Mouse (Mus musculus) G1E-ER4 (cell line): ENCODE data around the gene Ifrd2. TPM values are rescaled to one million over a fixed set of nuclear protein-coding genes. Genes with fewer than 3 reads are reported as not detected.

ENCODE experiments used
- GATA1 ChIP-seq: IDR thresholded peaks from one replicate; pipeline ENCODE4 v1.8.0; 2012; ENCODE audit warnings: low read length, inconsistent platforms
- polyA plus RNA-seq: library from polyadenylated mRNA; stranded (reverse); fragments of >175 nt; gene quantifications from 2 replicates; pipeline ENCODE4 v1.2.3, GENCODE M21; 2012

Ifrd2 gene
- polyA plus RNA-seq, 1 experiment = 135 TPM

DNA sequence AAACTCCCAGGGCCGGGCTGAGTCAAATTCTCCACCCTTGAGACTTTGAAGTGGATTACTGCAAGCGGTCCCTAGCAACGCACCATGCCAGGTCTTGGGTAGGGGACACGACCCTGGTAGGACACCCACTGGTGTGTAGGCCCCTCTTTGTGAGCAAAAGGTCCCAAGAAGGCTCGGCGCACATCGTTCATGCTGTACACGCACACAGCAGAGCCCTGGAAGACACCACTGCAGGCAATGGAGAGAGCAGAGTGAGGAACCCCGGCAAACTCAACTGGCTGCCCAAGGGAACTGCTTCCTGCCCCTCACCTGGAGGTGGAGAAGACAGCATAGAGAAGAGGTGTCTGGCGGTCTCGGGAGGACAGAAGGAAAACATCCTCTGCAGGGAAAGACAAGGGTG lies 13.8 kb downstream of the Ifrd2 start:
- no peak for TF ChIP-seq GATA1

GRCm38 (mm10) chr9:107602068-107602648 lies 14.7 kb downstream of the Ifrd2 start:
- no peak for TF ChIP-seq GATA1

- TF ChIP-seq GATA1 = no peak
These were observed 15.8 kb downstream of the Ifrd2 start for GRCm38 (mm10) chr9:107603251-107603650.

DNA sequence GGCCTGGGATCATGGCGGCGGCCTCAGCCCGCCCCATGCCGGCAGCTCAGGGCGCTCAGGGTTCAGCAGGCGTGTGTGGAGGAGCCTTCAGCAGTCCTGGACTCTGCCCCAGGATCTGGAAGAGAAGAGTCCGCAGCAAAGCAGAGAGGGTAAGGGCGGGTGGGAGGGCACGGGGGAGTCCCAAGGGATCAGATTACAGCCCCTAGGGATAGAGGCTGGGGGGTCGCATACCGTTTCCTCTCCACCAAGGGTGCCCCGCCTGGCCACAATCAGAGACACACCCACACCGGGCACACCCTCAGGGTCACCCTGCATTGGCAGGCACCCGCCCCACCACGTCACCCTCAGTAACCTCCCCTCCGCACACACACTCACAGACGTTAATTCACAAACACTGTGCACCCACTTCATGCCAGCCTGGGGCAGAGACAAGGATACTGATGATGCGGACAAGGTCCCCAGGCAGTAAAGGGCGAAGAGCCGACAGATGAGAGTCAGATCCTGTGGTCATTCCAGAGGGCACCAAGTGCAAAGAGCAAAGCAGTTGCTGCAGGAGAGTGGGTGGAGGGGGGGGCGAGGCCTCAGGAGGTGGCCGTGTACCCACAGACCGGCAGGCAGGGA lies 17.7 kb downstream of the Ifrd2 start:
- no peak for TF ChIP-seq GATA1

DNA sequence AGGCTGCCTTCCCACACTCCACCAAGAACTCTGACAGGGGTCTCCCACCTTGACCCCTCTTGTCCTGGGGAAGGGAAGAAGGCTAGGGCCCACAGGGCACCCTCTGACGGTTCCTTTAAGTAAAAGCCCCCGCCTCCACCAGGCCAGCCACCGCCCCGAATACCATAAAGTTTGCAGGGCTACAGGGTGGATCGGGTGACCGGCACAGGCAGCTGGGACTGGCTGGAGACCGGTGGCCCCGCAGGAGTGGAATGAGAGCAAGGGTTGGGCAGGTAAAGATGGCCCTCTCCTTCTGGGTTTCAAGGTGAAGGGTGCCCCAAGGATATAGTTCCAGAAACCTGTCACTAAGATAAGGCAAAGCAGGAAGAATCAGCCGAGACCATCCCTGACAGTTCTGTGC lies 19.1 kb downstream of the Ifrd2 start:
- TF ChIP-seq GATA1 = no peak

- no peak for TF ChIP-seq GATA1
These were observed 19.6 kb downstream of the Ifrd2 start for GRCm38 (mm10) chr9:107607036-107607435.

- no peak for TF ChIP-seq GATA1
These were observed 20.3 kb downstream of the Ifrd2 start for GRCm38 (mm10) chr9:107607653-107608245.

- TF ChIP-seq GATA1 = no peak
These were observed 21.4 kb downstream of the Ifrd2 start, which contains the start of gene Sema3b for GRCm38 (mm10) chr9:107608741-107609432. Gene Sema3b (minus strand): TSS chr9:107609229.

GRCm38 (mm10) chr9:107609433-107609830 lies 22.0 kb downstream of the Ifrd2 start:
- TF ChIP-seq GATA1 = no peak

- TF ChIP-seq GATA1 = no peak
These were observed 24.2 kb downstream of the Ifrd2 start for GRCm38 (mm10) chr9:107611456-107612190.

- TF ChIP-seq GATA1 = no peak
These were observed 24.9 kb downstream of the Ifrd2 start for GRCm38 (mm10) chr9:107612191-107612944.

DNA sequence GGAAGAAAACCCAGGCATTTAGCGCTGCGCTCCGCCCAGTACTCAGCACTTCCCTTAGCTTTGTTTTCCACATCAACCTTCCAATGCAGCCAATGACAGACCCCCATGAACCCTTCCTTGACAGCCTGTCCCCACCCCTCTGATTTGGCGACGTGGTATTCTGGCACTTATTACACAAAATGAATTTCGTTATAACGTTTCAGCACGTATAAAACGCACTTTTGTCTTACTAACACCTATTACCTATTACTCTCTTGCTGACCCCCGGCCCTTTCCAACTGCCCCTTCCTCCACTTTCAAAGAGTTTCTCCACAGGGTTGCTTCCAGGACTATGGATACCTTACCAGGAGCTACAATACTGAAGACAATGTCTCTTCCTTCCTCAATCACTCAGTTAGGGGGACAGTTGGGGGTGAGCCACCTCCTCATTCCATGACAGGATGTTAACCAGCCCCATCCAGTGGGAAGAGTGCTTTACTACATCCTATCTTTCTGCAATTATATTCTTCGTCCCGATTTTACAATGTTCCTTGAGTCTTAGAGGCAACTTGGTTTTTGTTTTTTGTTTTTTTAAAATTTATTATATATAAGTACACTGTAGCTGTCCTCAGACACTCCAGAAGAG lies 25.6 kb downstream of the Ifrd2 start:
- TF ChIP-seq GATA1 = no peak

DNA sequence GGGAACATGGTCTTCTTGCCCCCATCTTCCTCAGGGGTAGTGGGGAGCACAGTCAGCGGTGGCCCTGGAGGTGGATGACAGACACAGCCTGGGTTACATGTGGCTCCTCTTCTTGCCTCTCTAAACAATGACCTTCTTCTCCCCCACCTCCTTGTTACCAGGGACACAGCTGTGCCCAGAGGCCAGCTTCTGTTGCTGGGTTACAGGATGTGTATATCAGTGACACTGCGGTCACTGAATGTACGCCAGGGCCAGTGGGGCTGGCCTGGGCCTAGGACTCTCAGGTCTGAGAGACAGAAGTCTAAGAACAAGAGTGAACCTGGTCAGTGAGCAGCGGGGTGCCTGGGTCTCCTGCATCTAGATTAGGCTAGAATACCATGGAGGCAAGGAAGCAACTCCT lies 27.6 kb downstream of the Ifrd2 start:
- TF ChIP-seq GATA1 = no peak

DNA sequence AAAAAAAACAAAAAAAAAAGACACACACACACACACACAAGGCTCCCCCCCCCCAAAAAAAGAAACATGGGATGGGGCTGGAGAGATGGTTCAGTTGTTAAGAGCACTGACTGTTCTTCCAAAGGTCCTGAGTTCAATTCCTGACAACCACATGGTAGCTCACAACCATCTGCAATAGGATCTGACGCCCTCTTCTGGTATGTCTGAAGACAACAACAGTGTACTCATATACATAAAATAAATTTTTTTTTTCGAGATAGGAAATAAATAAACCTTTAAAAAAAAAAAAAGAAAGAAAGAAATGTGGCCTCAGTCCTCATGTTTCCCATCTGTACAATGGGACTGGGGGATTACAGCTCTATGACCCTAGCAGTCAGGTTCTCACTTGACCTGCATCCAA lies 30.0 kb downstream of the Ifrd2 start:
- TF ChIP-seq GATA1 = no peak

GRCm38 (mm10) chr9:107618098-107618497 lies 30.7 kb downstream of the Ifrd2 start:
- TF ChIP-seq GATA1 = no peak
